Mouse (Mus musculus): ENCODE results near the gene Daam2.

The Daam2 gene

DNA sequence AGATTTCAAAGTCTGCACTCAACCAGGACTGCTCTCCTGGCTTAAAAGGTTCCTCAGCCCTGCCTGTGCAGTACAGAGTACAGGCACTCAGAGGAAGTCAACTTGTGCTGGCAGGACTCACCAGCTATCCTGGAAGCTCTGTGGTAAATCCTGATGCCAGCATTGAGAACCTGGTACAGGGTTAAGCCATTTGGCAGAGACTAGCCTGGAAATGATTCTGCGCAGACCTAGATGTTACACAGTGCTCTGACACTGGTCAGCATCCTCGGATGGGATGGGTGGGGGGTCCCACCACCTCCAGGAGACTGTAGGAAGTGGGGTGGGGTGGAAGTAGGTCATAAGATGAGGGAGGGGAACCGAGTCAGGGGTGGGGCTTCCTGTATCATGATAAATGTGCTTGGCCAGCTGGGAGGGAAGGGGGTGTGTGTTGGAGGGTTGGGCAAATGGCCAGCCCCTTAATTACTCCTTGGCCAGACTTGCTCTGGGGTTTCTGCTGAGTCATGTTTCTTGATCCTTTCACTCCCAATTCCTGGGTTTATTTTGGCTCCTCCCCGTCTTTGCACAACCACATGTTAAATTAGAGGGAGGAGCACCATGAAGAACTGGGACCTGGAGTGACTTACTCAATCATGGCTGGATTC lies 132.0 kb downstream of the Daam2 start:
- no peak for DNase-seq (ENCODE audit: low spot score in 2 of 2)

GRCm38 (mm10) chr17:49431176-49431575 lies 133.0 kb downstream of the Daam2 start:
- DNase-seq (ENCODE audit: low spot score in 2 of 2) = no peak

DNA sequence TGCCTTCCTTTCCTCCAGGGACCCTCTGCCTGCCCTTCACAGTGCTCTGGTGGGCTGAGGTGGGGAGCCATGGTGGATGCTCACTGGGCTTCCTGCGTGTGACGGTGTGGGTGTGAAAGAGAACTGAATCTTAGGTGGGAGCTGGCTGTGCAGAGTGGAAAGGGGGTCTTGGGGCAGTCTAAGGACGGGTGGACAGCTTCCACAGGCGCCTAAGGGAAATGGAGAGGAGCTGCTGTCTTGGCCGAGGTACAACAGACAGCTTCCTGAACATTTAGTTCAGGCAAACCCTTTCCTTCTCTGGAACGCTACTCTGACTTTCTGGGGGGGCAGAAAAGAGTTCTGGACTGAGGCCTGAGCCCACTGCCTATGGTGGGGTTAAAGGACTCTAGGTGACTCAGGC lies 134.0 kb downstream of the Daam2 start:
- no peak for DNase-seq (ENCODE audit: low spot score in 2 of 2)

- DNase-seq (ENCODE audit: low spot score in 2 of 2) = no peak
Measured at GRCm38 (mm10) chr17:49429471-49430129, 134.5 kb downstream of the Daam2 start.

- DNase-seq (ENCODE audit: low spot score in 2 of 2) = no peak
Measured at GRCm38 (mm10) chr17:49428751-49429415, 135.3 kb downstream of the Daam2 start.

- DNase-seq (ENCODE audit: low spot score in 2 of 2) = peak; percentile 91 to 93
Measured at GRCm38 (mm10) chr17:49428239-49428688, 135.9 kb downstream of the Daam2 start, which contains the start of gene Mocs1. TSS of gene Mocs1 (plus strand) at chr17:49428362.

DNA sequence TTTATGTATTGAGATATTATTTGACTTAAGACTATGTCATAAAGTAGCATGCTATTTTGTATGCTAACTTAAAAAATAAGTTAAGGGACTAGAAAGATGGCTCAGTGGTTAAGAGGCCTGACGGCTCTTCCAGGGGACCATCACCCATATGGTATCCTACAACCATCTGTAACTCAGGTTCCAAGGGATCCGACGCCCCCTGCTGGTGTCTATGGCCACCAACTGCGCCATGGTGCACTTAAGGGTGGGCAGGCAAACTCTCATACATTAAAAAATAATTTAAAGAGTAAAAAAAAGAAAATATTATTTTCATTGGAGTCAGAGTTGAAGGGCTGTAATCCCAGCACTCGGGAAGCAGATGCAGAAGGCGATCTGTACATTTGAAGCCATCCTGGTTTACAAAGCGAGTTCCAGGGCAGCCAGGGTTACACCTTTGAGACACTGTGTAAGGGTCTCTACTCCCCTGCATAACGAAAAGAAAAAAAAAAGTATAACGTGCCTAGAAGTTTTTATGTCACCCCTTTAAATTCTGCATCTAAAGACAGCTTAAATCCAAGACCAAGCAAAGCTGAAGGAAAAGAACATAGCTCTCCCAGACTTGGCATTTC lies 136.4 kb downstream of the Daam2 start:
- no peak for DNase-seq (ENCODE audit: low spot score in 2 of 2)

DNA sequence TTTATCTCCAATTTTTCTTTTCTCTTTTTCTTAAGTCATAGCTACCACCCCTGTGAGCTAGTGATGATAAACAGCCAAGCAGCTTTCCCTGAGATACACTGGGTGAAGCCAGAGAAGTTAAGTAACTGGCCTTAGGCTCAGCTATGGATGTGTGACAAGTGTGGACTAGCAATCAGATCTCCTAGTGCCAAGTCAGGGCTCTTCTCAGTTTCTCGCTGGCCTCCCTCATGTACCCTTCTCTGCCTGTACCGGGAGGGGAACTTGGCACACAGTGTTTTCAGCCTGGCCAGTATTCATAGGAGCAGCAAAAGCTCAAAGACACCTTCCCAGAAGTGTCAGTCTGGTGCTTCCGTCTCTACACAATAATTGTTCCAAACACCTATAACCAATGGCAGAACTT lies 140.3 kb downstream of the Daam2 start:
- no peak for DNase-seq (ENCODE audit: low spot score in 2 of 2)

DNA sequence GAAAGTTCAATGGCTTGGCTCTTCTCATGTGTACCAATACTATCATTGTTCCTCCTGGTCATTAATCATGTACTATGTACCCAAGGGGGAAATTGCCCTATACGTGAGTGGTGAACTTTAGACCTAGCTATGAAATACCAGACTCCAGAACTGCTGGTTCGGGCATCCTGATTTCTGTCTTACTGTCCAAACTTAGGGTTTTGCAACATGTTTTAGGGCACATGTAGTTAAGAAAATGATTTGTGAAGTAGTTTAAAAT lies 141.1 kb downstream of the Daam2 start:
- no peak for DNase-seq (ENCODE audit: low spot score in 2 of 2)

- DNase-seq (ENCODE audit: low spot score in 2 of 2) = no peak
Measured at GRCm38 (mm10) chr17:49422286-49423066, 141.7 kb downstream of the Daam2 start.

DNA sequence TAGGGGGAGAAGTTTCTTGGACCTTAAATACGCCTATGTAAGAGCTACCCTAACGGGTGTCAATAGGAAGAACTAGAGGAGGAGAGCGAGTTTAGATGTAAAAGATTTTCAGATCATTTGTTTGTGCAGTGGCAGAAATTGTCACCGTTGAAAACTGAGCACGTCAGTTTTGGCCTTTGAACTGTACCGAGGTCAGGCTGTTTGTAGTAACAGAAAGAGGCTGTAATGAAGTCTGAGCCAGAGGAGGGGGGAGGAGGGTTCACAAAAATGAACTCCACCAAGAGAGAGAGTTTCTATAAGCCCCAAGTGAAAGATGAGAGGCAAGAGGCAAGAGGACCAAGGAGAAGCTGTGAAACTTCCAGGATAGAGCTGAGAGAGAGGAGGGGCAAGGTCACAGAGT lies 144.3 kb downstream of the Daam2 start:
- DNase-seq (ENCODE audit: low spot score in 2 of 2) = no peak

GRCm38 (mm10) chr17:49416228-49416627 lies 147.9 kb downstream of the Daam2 start:
- no peak for DNase-seq (ENCODE audit: low spot score in 2 of 2)

- no peak for DNase-seq (ENCODE audit: low spot score in 2 of 2)
Measured at GRCm38 (mm10) chr17:49413554-49413953, 150.6 kb downstream of the Daam2 start.

DNA sequence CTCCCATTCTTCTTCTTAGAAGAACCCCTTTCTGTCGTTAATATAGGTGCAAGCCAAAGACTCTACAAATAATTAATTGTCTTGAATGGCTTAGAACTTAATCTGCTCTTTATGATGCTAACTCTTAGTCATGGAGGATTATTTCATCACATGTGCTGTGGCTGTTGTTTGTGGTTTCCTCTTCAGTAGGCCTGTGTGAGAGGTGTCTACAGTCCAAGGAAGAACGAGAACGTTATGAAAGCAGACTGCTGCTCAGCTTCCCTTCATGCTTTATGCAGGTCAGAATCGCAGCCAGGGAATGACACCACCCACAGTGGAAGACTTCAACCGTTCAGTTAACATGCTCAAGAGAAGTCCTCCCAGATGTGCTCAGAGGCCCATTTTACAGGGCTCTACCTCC lies 151.2 kb downstream of the Daam2 start:
- DNase-seq (ENCODE audit: low spot score in 2 of 2) = no peak
